Comparison of ENCODE assay signal across 35 mouse cellular contexts in genomic region chr11:64972418-64972817, GRCm38 (mm10).
"Had no signal": no experiment of that assay in that cellular context is flagged by ENCODE, and none has a peak within 500 bp of the region (broad histone marks: within the 10 kb centered on the region; RNA-seq: fewer than 3 reads in every experiment).

No protein-coding gene starts in this region.

- H3K27ac ChIP-seq: heart, adult 2 months; heart, embryonic 10.5 days; heart, embryonic 13.5 days; heart, embryonic 15.5 days; hindbrain, embryonic 10.5 days; hindbrain, embryonic 12.5 days; hindbrain, embryonic 13.5 days; hindbrain, embryonic 14.5 days; hindbrain, embryonic 15.5 days; hindbrain, postnatal 0 days; intestine, embryonic 15.5 days; kidney, embryonic 15.5 days; kidney, postnatal 0 days; layer of hippocampus, adult 2 months had no signal

- H3K9me3 ChIP-seq: heart, embryonic 10.5 days; heart, embryonic 12.5 days; heart, embryonic 13.5 days; heart, embryonic 15.5 days; hindbrain, embryonic 10.5 days; hindbrain, embryonic 12.5 days; hindbrain, embryonic 13.5 days; hindbrain, embryonic 15.5 days; intestine, embryonic 15.5 days; kidney, embryonic 15.5 days had no signal

- H3K9ac ChIP-seq: heart, embryonic 12.5 days; heart, embryonic 13.5 days; heart, embryonic 15.5 days; hindbrain, embryonic 12.5 days; hindbrain, embryonic 13.5 days; hindbrain, embryonic 14.5 days; hindbrain, embryonic 15.5 days; intestine, embryonic 15.5 days; kidney, embryonic 15.5 days had no signal

- H3K4me2 ChIP-seq: heart, embryonic 11.5 days; heart, embryonic 12.5 days; heart, embryonic 13.5 days; heart, embryonic 15.5 days; hindbrain, embryonic 12.5 days; hindbrain, embryonic 13.5 days; hindbrain, embryonic 14.5 days; hindbrain, embryonic 15.5 days; intestine, embryonic 15.5 days; kidney, embryonic 15.5 days had no signal

- H3K4me3 ChIP-seq: heart, adult 2 months; heart, embryonic 10.5 days; heart, embryonic 12.5 days; heart, embryonic 13.5 days; heart, embryonic 15.5 days; hindbrain, embryonic 10.5 days; hindbrain, embryonic 12.5 days; hindbrain, embryonic 13.5 days; hindbrain, embryonic 15.5 days; intestine, embryonic 15.5 days; kidney, embryonic 15.5 days; layer of hippocampus, adult 2 months had no signal

- ATAC-seq: hindbrain, embryonic 16.5 days; hindbrain, postnatal 0 days; inflammation-experienced regulatory T-cells, adult 6 months; intestine, embryonic 15.5 days; intestine, embryonic 16.5 days; intestine, postnatal 0 days had no signal

- DNase-seq: heart, adult 2 months; heart, postnatal 10 days; heart, postnatal 14 days; heart, postnatal 36 days; heart, postnatal 4 days; kidney, adult 11 months; kidney, adult 18-20 months; kidney, adult 2 months; kidney, adult 8-10 months; kidney, adult 9 months; kidney, postnatal 10 days; kidney, postnatal 14 days; kidney, postnatal 25 days; kidney, postnatal 36 days; kidney, postnatal 4 days; layer of hippocampus, adult 9-11 months had no signal

- H3K4me1 ChIP-seq: heart, embryonic 10.5 days; heart, embryonic 12.5 days; heart, embryonic 15.5 days had no signal

- H3K36me3 ChIP-seq: heart, embryonic 10.5 days; heart, embryonic 12.5 days; heart, embryonic 13.5 days; heart, embryonic 15.5 days; hindbrain, embryonic 10.5 days; hindbrain, embryonic 12.5 days; hindbrain, embryonic 13.5 days; hindbrain, embryonic 15.5 days; intestine, embryonic 15.5 days; kidney, embryonic 15.5 days had no signal

- H3K27me3 ChIP-seq: intestine, embryonic 15.5 days had no signal
